Mouse (Mus musculus) ES-Bruce4 (cell line): ENCODE results near the gene Adcy5. TPM values are rescaled to one million over a fixed set of nuclear protein-coding genes. Genes with fewer than 3 reads are reported as not detected.

Source experiments
- H3K27ac ChIP-seq: 2 replicates; pipeline ENCODE4 v1.5.1; 2012; ENCODE audit warnings: low read length, inconsistent platforms; ENCODE audit not compliant: insufficient read depth
- H3K27me3 ChIP-seq: 2 replicates; pipeline ENCODE4 v1.6.1; 2012; ENCODE audit warnings: mild to moderate bottlenecking, low read length, inconsistent platforms; ENCODE audit not compliant: control insufficient read depth, poor library complexity, insufficient read depth, severe bottlenecking
- H3K36me3 ChIP-seq: 2 replicates; pipeline ENCODE4 v1.6.1; 2012; ENCODE audit warnings: inconsistent platforms, mild to moderate bottlenecking, low read length, moderate library complexity; ENCODE audit not compliant: control insufficient read depth, poor library complexity, insufficient read depth, severe bottlenecking
- H3K4me1 ChIP-seq: one replicate; pipeline ENCODE4 v1.8.1; 2011; ENCODE audit warnings: low read length; ENCODE audit not compliant: control insufficient read depth, insufficient read depth
- H3K4me3 ChIP-seq: 2 replicates; pipeline ENCODE4 v1.5.1; 2011; ENCODE audit warnings: low read depth, mild to moderate bottlenecking, low read length
- H3K9ac ChIP-seq: 2 replicates; pipeline ENCODE4 v1.6.1; 2012; ENCODE audit warnings: low read depth, mild to moderate bottlenecking, inconsistent platforms; ENCODE audit not compliant: poor library complexity, severe bottlenecking
- H3K9me3 ChIP-seq: replicated peaks from 2 replicates; pipeline ENCODE4 v1.6.1; 2012; ENCODE audit warnings: mild to moderate bottlenecking, low read length, inconsistent platforms; ENCODE audit not compliant: control insufficient read depth, poor library complexity, insufficient read depth, severe bottlenecking
- CTCF ChIP-seq: IDR thresholded peaks from one replicate; pipeline ENCODE4 v1.8.1; 2011; ENCODE audit warnings: low read depth, low read length
- EP300 ChIP-seq: IDR thresholded peaks from 2 replicates; pipeline ENCODE4 v1.6.1; 2011; ENCODE audit warnings: low read depth, low read length; ENCODE audit not compliant: insufficient read depth
- POLR2A ChIP-seq: IDR thresholded peaks from one replicate; pipeline ENCODE4 v1.8.1; 2011; ENCODE audit warnings: low read length; ENCODE audit not compliant: insufficient read depth
- polyA plus RNA-seq: library from polyadenylated mRNA; stranded (reverse); fragments of >200 nt; gene quantifications from 2 replicates; pipeline ENCODE4 v1.2.4, GENCODE M21; 2011; ENCODE audit warnings: low read depth; ENCODE audit not compliant: missing spikeins, insufficient read depth, insufficient read length

Gene Adcy5
- polyA plus RNA-seq, 1 experiment = 1.2 TPM

DNA sequence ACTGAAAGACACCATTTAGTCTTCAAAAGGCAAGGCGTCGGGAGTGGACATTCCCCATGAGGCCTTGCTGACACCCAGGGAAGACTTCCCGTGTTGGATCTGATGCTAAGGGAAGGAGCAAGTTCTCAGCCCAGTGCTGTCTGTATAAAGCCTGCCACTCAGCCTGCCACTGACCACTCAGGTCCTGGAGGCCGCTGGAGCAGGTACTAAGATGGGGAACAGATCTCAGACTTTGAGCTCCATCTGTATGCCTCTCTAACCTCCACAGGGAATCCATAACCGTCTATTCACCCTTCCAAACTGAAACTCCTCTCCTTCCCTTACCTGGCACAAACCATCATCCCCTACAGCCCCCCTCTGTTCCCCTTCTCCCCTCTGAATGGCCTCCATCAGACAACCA lies 41.2 kb upstream of the Adcy5 start:
- Histone ChIP-seq H3K4me3 (no peak overlapping the region), H3K9ac (no peak overlapping the region), H3K4me1 (no peaks in the 10 kb centered on the region), H3K27ac (no peak overlapping the region), H3K36me3 (no peaks in the 10 kb centered on the region), H3K9me3 (no peaks in the 10 kb centered on the region), H3K27me3 (no peaks in the 10 kb centered on the region)
- TF ChIP-seq EP300 = no peak
- no peak for TF ChIP-seq CTCF
- TF ChIP-seq POLR2A = no peak

DNA sequence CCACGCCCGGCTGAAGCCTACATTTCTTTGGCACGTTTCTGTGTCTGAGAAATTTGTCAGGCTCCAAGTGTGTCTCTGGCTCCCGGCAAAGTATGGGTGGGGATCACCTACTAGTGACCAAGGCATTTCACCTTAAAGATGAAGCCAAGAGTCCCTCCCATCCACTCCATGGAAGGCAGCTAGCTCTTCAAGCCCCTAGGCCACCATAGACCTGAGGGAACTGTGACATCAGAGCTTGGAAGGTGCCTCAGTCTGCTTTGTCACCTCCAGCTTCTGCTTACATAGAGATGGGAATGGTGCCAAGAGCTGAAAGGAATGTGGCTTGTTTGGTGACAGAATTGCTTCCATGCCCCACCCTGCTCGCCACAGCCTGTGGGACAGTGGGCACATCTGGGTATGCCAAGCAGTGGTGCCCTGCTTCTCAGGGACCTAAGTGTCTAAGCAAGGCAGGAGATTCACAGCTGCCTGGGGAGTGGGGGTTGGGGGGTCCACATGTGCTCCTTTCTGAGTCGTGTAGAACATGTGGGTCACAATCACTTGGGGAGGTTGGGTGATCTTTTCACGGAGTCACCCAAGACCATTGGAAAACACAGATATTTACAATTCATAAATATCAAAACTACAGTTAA lies 38.2 kb upstream of the Adcy5 start:
- no peak overlapping the region for H3K4me3 ChIP-seq
- no peaks in the 10 kb centered on the region for H3K36me3 ChIP-seq
- no peaks in the 10 kb centered on the region for H3K4me1 ChIP-seq
- no peak for TF ChIP-seq POLR2A
- H3K27ac ChIP-seq = no peak overlapping the region
- no peaks in the 10 kb centered on the region for H3K27me3 ChIP-seq
- no peaks in the 10 kb centered on the region for H3K9me3 ChIP-seq
- no peak overlapping the region for H3K9ac ChIP-seq

DNA sequence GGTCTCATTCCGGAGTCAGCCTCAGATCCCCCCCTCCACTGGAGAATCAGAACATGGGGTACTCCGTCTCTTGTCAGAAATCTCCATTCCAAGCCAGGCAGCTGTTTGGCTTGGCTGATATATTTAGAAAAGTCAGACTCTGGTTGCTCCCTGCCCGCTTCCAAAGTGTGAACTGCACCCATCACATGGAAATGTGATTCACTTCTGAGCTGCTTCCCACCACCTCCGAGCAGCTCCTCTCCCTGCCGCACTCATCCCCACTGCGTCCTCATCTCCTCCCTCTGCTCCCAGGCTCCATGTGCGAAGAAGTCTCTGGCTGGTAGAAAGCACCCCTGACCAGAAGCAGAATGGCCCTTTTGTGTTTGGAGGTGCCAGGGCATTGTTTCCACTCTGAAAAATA lies 37.2 kb upstream of the Adcy5 start:
- no peak overlapping the region for H3K4me3 ChIP-seq
- H3K9ac ChIP-seq = no peak overlapping the region
- H3K27me3 ChIP-seq = no peaks in the 10 kb centered on the region
- H3K4me1 ChIP-seq = no peaks in the 10 kb centered on the region
- H3K9me3 ChIP-seq = no peaks in the 10 kb centered on the region
- H3K36me3 ChIP-seq = no peaks in the 10 kb centered on the region
- H3K27ac ChIP-seq = no peak overlapping the region
- TF ChIP-seq EP300 (no peak), POLR2A (no peak), CTCF (no peak)

DNA sequence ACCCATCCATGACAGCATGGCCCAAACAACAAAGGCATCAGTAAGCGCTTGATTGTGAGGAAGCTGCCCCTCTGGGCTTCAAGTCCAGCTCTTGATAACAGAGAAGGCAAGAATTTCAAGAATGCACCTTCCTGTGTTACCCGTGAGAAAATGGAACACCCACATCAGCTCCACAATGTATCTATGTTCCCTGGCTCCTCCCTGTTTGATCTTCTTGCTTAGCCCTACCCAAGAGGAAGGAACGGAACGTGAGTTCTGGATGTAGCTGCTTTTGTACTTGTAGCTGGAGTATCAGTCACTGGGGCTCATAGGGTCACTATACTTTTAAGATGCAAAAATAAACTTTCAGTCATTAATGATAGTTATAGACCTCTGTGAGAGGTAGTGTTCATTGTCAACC lies 34.1 kb upstream of the Adcy5 start:
- Histone ChIP-seq H3K9ac (no peak overlapping the region), H3K27me3 (no peaks in the 10 kb centered on the region), H3K27ac (no peak overlapping the region), H3K4me1 (no peaks in the 10 kb centered on the region), H3K36me3 (no peaks in the 10 kb centered on the region), H3K4me3 (no peak overlapping the region), H3K9me3 (no peaks in the 10 kb centered on the region)
- TF ChIP-seq POLR2A (no peak), CTCF (no peak), EP300 (no peak)

DNA sequence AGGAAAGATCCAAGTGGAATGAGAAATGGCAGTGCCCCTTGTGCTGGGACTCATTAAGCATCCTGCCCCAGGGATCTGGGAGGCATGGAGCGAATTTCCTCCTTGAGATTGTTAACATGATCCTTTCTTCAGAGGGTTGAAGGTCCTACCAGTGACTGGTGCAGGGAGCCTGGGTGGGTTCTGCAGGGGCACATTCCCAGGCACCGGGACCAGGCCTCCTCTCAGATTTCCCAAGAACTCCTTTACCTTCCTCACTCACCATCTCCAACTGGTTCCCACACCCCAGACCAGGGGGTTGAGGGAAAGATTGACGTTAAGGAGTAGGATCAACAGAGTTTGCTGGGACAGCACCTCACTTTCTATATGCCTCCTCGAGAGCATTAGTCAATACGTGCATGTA lies 27.4 kb upstream of the Adcy5 start:
- TF ChIP-seq CTCF (no peak), EP300 (no peak), POLR2A (no peak)
- Histone ChIP-seq H3K36me3 (no peaks in the 10 kb centered on the region), H3K4me1 (no peaks in the 10 kb centered on the region)

DNA sequence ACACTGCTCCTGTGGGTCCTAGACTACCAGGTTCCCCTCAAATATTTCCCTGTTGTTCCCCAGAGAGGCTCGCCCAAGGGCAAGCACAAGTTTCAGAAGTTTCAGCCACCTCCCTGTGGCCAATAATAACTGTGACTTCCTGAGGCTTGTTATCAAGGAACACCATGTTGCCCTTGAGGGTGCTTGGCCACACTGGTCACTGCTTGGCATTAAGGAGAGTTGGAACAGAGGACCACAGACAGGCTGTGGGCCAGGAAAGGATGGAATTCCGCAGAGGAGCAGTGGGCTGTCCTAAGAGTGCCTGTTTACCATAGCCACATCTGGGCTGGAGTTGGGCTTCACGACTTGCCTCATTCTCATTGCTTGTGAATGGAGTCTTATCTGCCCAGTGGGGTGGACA lies 24.5 kb upstream of the Adcy5 start:
- TF ChIP-seq POLR2A = no peak
- TF ChIP-seq CTCF = no peak
- no peak for TF ChIP-seq EP300
- Histone ChIP-seq H3K9me3 (no peaks in the 10 kb centered on the region), H3K36me3 (no peaks in the 10 kb centered on the region), H3K4me1 (no peaks in the 10 kb centered on the region), H3K27ac (no peak overlapping the region), H3K9ac (no peak overlapping the region), H3K4me3 (no peak overlapping the region), H3K27me3 (no peaks in the 10 kb centered on the region)

More for the DNA sequence above, 27.4 kb upstream of the Adcy5 start:
- Histone ChIP-seq H3K27ac (no peak overlapping the region), H3K9ac (no peak overlapping the region), H3K27me3 (no peaks in the 10 kb centered on the region), H3K9me3 (no peaks in the 10 kb centered on the region), H3K4me3 (no peak overlapping the region)
